Mouse (Mus musculus) frontal cortex, adult (tissue): Measurements from ENCODE around the gene Gm17535.
"Not testable (repeated sequence)": the region's sequence is repeated elsewhere in the genome, so short reads cannot be mapped to it uniquely, and the experiment has no call there.

Source experiments
- ATAC-seq: cut with Nextera tagmentation; 2 replicates; pipeline ENCODE4 v1.9.2; 2017; ENCODE audit warnings: mild to moderate bottlenecking, moderate library complexity, mixed read lengths; ENCODE audit not compliant: low TSS enrichment

Gene Gm17535

GRCm38 (mm10) chr9:3024912-3025467 lies 9.4 kb upstream of the Gm17535 start, which contains the start of gene Gm10717:
Gene Gm10717 (plus strand): TSS chr9:3025417.
- ATAC-seq = not testable (repeated sequence)

- ATAC-seq = not testable (repeated sequence)
These were observed 8.7 kb upstream of the Gm17535 start for GRCm38 (mm10) chr9:3025653-3026052.

- not testable (repeated sequence) for ATAC-seq
These were observed 8.3 kb upstream of the Gm17535 start for GRCm38 (mm10) chr9:3026136-3026535.

- not testable (repeated sequence) for ATAC-seq
These were observed 7.7 kb upstream of the Gm17535 start for GRCm38 (mm10) chr9:3026741-3027140.

GRCm38 (mm10) chr9:3027200-3027599 lies 7.2 kb upstream of the Gm17535 start:
- not testable (repeated sequence) for ATAC-seq

- not testable (repeated sequence) for ATAC-seq
These were observed 5.0 kb upstream of the Gm17535 start for GRCm38 (mm10) chr9:3029276-3030000.

- not testable (repeated sequence) for ATAC-seq
These were observed 3.6 kb upstream of the Gm17535 start for GRCm38 (mm10) chr9:3030677-3031318.

- ATAC-seq = not testable (repeated sequence)
These were observed 2.2 kb downstream of the Gm17535 start, which contains the start of gene Gm10715 for GRCm38 (mm10) chr9:3036577-3036976. Gene Gm10715 (plus strand): TSS chr9:3036877.

- ATAC-seq = not testable (repeated sequence)
These were observed 3.8 kb downstream of the Gm17535 start for GRCm38 (mm10) chr9:3038161-3038560.
